Mouse (Mus musculus) adrenal gland, postnatal 25 days (tissue): ENCODE measurements at regions not wholly inside any gene's neighbourhood (a gene's known extent, or its start where the extent isn't known, plus 50 kb on each side); places are given as distances from the start of the nearest gene placed in this dataset.

Experiments
- DNase-seq: peaks from one replicate; pipeline ENCODE4 v3.0.0; 2021; ENCODE audit warnings: mixed read lengths

- no peak for DNase-seq
These were observed 950.1 kb downstream of the Otol1 start for GRCm38 (mm10) chr3:70957470-70957869.

DNA sequence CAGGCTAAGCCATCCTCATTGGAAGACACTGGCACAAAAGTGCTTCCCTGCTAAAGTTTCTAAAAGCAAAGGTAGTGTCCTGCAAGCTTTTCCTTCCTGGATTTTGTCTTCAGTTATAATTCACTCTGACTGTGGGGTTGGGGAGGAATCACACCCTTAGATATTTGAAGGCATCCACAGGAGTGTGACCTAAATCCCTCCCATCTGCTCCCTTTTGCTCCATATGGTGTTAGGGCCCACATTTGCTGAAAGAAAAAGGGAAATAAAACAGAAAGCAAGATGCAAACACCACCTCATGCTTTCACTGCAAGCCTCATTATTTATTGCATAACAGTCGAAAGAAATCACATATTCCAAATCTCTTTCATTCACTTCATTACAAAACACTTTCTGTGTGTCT is 955.1 kb downstream of the Otol1 start:
- DNase-seq = no peak

GRCm38 (mm10) chr3:70976945-70977344 is 969.5 kb downstream of the Otol1 start:
- DNase-seq = no peak

DNA sequence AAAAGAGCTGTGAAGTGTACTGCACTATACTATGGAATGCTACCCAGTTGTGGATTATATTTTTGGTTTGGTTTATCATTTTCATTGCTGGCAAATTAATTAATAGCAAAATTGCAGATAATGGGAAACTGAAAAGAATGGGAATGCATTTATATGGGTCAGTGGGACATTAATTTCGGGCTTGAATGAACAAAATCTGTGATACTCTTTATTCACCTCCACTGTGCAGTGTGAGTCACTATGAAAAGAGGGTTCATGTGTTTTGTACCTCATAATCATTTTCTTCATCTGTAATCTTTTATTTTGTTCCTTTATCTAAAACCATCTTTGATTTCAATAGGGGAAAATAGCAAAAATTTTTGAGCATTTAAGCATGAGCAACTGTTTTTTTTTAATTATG is 983.5 kb downstream of the Otol1 start:
- DNase-seq = no peak

DNA sequence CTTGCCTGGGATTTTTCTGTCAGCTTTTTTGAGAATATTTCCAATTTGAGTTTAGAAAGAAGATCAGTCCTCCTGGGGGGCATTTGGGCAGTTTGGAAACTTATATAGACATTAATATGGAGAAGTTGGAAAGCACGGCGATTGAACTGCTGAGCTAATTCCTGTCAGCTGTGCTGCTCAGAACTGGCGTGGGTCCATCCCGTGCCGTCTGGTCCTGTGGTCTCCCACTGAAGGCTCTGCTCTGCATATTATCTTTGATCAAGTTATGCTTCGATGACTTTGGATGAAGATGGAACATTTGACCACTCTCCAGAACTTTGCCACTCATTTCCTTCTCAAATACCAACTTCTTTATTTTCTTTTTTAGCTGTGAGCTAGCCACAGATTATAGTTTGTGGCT is 995.6 kb downstream of the Otol1 start:
- peak; percentile 9 for DNase-seq
